Comparison of ENCODE assay signal across 9 mouse cellular contexts in genomic region chr5:112393741-112394414, GRCm38 (mm10). TPM values are rescaled to one million over a fixed set of nuclear protein-coding genes. Genes with fewer than 3 reads are reported as not detected.
DNase-seq lines count a peak whose midpoint lies in the region; ATAC-seq and TF ChIP-seq lines count a peak whose summit lies in the region.
"Had no signal": no experiment of that assay in that cellular context is flagged by ENCODE, and none has a peak within 500 bp of the region (broad histone marks: within the 10 kb centered on the region; RNA-seq: fewer than 3 reads in every experiment).

No protein-coding gene starts in this region.

- H3K4me3 ChIP-seq in lung, embryonic 14.5 days (ENCODE audit: low read depth, low read length) = peak overlapping the region; percentile 51
- peak overlapping the region; percentile 68 for H3K4me3 ChIP-seq in forebrain, embryonic 10.5 days
- peak overlapping the region; percentile 70 for H3K4me3 ChIP-seq in limb, embryonic 10.5 days

- no peak for TF ChIP-seq CTCF in lung, embryonic 14.5 days (IDR thresholded peaks at IDR 0.05; ENCODE audit: low read depth)

- DNase-seq in lung, embryonic 14.5 days = no peak
- DNase-seq in lung, postnatal 36 days = no peak
- no peak for DNase-seq in forebrain, embryonic 10.5 days (ENCODE audit: extremely low spot score, low spot score)
- DNase-seq in limb, embryonic 10.5 days (ENCODE audit: low spot score) = no peak
- peak; percentile 29 for DNase-seq in retina, embryonic 14.5 days (ENCODE audit: low spot score)
- DNase-seq in adrenal gland, adult 8-10 months = no peak

- ATAC-seq in lung, embryonic 14.5 days (ENCODE audit: insufficient read depth) = peak; percentile 42; the same call in 1 of the 2 replicates
- ATAC-seq in megakaryocyte progenitor cell, adult 5-6 weeks (replicated peaks; ENCODE audit: poor library complexity) = no peak

- H3K27ac ChIP-seq in lung, embryonic 14.5 days (ENCODE audit: low read depth) = no peak overlapping the region
- H3K27ac ChIP-seq in forebrain, embryonic 10.5 days = peak overlapping the region; percentile 94
- H3K27ac ChIP-seq in limb, embryonic 10.5 days = peak overlapping the region; percentile 93

- H3K36me3 ChIP-seq in lung, embryonic 14.5 days (ENCODE audit: insufficient read depth) = no peaks in the 10 kb centered on the region
- peaks cover 30% of the 10 kb centered on the region for H3K36me3 ChIP-seq in forebrain, embryonic 10.5 days (replicated peaks)
- peaks cover 18% of the 10 kb centered on the region for H3K36me3 ChIP-seq in limb, embryonic 10.5 days

- H3K4me2 ChIP-seq in lung, embryonic 14.5 days = peak overlapping the region; percentile 75

- H3K27me3 ChIP-seq in lung, embryonic 14.5 days (ENCODE audit: insufficient read depth, low read length) = peaks cover 13% of the 10 kb centered on the region; the same call in 1 of the 2 replicates
- H3K27me3 ChIP-seq in forebrain, embryonic 10.5 days (ENCODE audit: poor library complexity, severe bottlenecking) = peaks cover 55% of the 10 kb centered on the region
- peaks cover 38% of the 10 kb centered on the region for H3K27me3 ChIP-seq in limb, embryonic 10.5 days (ENCODE audit: low read depth, poor library complexity, severe bottlenecking)

- H3K9me3 ChIP-seq in lung, embryonic 14.5 days (ENCODE audit: low read depth, low read length) = no peaks in the 10 kb centered on the region
- H3K9me3 ChIP-seq in forebrain, embryonic 10.5 days = no peaks in the 10 kb centered on the region
- no peaks in the 10 kb centered on the region for H3K9me3 ChIP-seq in limb, embryonic 10.5 days (replicated peaks)

- WGBS in lung, embryonic 14.5 days = 5% methylated on average over 18 of the region's 18 CpGs
- 13% methylated on average over 18 of the region's 18 CpGs for WGBS in forebrain, embryonic 10.5 days
- 12% methylated on average over 18 of the region's 18 CpGs for WGBS in limb, embryonic 10.5 days

- peak overlapping the region; percentile 56; the same call in 1 of the 2 replicates for H3K9ac ChIP-seq in lung, embryonic 14.5 days

- H3K4me1 ChIP-seq in lung, embryonic 14.5 days (ENCODE audit: insufficient read depth) = no peaks in the 10 kb centered on the region
- peaks cover 42% of the 10 kb centered on the region for H3K4me1 ChIP-seq in forebrain, embryonic 10.5 days
- H3K4me1 ChIP-seq in limb, embryonic 10.5 days = peaks cover 33% of the 10 kb centered on the region

RNA-seq across cellular contexts. Expression of gene Asphd2, which starts 0.8 kb away (rescaled TPM):
- 5.6 and 8.0 TPM in 2 replicates for polyA plus RNA-seq in lung, embryonic 14.5 days (2014; fragmentation: Nextera tagmentation; extraction: Ambion mirVana)
- polyA plus RNA-seq in forebrain, embryonic 10.5 days (2016; fragmentation: Nextera tagmentation; extraction: Ambion mirVana) = 11.9 and 15.0 TPM in 2 replicates
- polyA plus RNA-seq in limb, embryonic 10.5 days (2016; fragmentation: Nextera tagmentation; extraction: Ambion mirVana) = 22.0 and 23.6 TPM in 2 replicates
- not detected in 2 replicates for total RNA-seq in megakaryocyte progenitor cell, adult 5-6 weeks (2015)
- not detected in 2 replicates for total RNA-seq in megakaryocyte progenitor cell, adult 5-6 weeks (2017)
- total RNA-seq in adrenal gland, adult 8-10 months (2022) = 1 to 10 TPM; 2.2 to 6.9 (median 3.5) TPM
- total RNA-seq: neutrophil, adult 5-6 weeks had no signal

RNA-seq across cellular contexts. Expression of gene Gm6583, which starts 38.0 kb away (rescaled TPM):
- 0.16 and 0.26 TPM in 2 replicates for polyA plus RNA-seq in lung, embryonic 14.5 days (2014; fragmentation: Nextera tagmentation; extraction: Ambion mirVana)
- polyA plus RNA-seq in forebrain, embryonic 10.5 days (2016; fragmentation: Nextera tagmentation; extraction: Ambion mirVana) = 0.19 and 0.31 TPM in 2 replicates
- polyA plus RNA-seq in limb, embryonic 10.5 days (2016; fragmentation: Nextera tagmentation; extraction: Ambion mirVana) = 0.14 and 0.25 TPM in 2 replicates
- total RNA-seq in megakaryocyte progenitor cell, adult 5-6 weeks (2015) = not detected in 2 replicates
- not detected in 2 replicates for total RNA-seq in megakaryocyte progenitor cell, adult 5-6 weeks (2017)
- under 1 TPM in 2 of 4 experiments, not detected in 2; 0.17 TPM for total RNA-seq in adrenal gland, adult 8-10 months (2022)
- total RNA-seq: neutrophil, adult 5-6 weeks had no signal
- polyA plus RNA-seq: gonadal fat pad, adult 2 months had no signal

RNA-seq across cellular contexts. Expression of gene Hps4, which starts 51.0 kb away (rescaled TPM):
- 27.0 and 30.3 TPM in 2 replicates for polyA plus RNA-seq in lung, embryonic 14.5 days (2014; fragmentation: Nextera tagmentation; extraction: Ambion mirVana)
- polyA plus RNA-seq in forebrain, embryonic 10.5 days (2016; fragmentation: Nextera tagmentation; extraction: Ambion mirVana) = 32.7 and 33.6 TPM in 2 replicates
- polyA plus RNA-seq in limb, embryonic 10.5 days (2016; fragmentation: Nextera tagmentation; extraction: Ambion mirVana) = 38.9 and 39.1 TPM in 2 replicates
- 15.1 and 15.9 TPM in 2 replicates for total RNA-seq in megakaryocyte progenitor cell, adult 5-6 weeks (2015)
- total RNA-seq in megakaryocyte progenitor cell, adult 5-6 weeks (2017) = 12.8 and 17.6 TPM in 2 replicates
- 10 to 100 TPM; 27.7 to 43.6 (median 31.3) TPM for total RNA-seq in adrenal gland, adult 8-10 months (2022)

RNA-seq across cellular contexts. Expression of gene Srrd, which starts 51.0 kb away (rescaled TPM):
- 42.3 and 51.0 TPM in 2 replicates for polyA plus RNA-seq in lung, embryonic 14.5 days (2014; fragmentation: Nextera tagmentation; extraction: Ambion mirVana)
- 47.2 and 48.9 TPM in 2 replicates for polyA plus RNA-seq in forebrain, embryonic 10.5 days (2016; fragmentation: Nextera tagmentation; extraction: Ambion mirVana)
- 56.2 and 59.2 TPM in 2 replicates for polyA plus RNA-seq in limb, embryonic 10.5 days (2016; fragmentation: Nextera tagmentation; extraction: Ambion mirVana)
- 33.7 and 40.2 TPM in 2 replicates for total RNA-seq in megakaryocyte progenitor cell, adult 5-6 weeks (2015)
- 15.1 and 18.5 TPM in 2 replicates for total RNA-seq in megakaryocyte progenitor cell, adult 5-6 weeks (2017)
- 10 to 100 TPM; 26.0 to 51.5 (median 29.9) TPM for total RNA-seq in adrenal gland, adult 8-10 months (2022)

RNA-seq across cellular contexts. Expression of gene Gm6588, which starts 55.3 kb away (rescaled TPM):
- not detected in 2 replicates for polyA plus RNA-seq in lung, embryonic 14.5 days (2014; fragmentation: Nextera tagmentation; extraction: Ambion mirVana)
- 0.06 TPM in 1 of 2 replicates, not detected in the other for polyA plus RNA-seq in forebrain, embryonic 10.5 days (2016; fragmentation: Nextera tagmentation; extraction: Ambion mirVana)
- polyA plus RNA-seq in limb, embryonic 10.5 days (2016; fragmentation: Nextera tagmentation; extraction: Ambion mirVana) = not detected in 2 replicates
- total RNA-seq in megakaryocyte progenitor cell, adult 5-6 weeks (2015) = not detected in 2 replicates
- total RNA-seq in megakaryocyte progenitor cell, adult 5-6 weeks (2017) = not detected in 2 replicates
- total RNA-seq in adrenal gland, adult 8-10 months (2022) = not detected
- total RNA-seq: neutrophil, adult 5-6 weeks had no signal
